Mouse (Mus musculus) heart, embryonic 12.5 days (tissue): Measurements from ENCODE around the gene Hnrnpul1. TPM values are rescaled to one million over a fixed set of nuclear protein-coding genes. Genes with fewer than 3 reads are reported as not detected.

Experiments
- ATAC-seq: fragments of 200-750 bp; cut with Nextera tagmentation; 2 replicates; pipeline ENCODE4 v1.8.0; 2017; ENCODE audit warnings: moderate TSS enrichment, moderate library complexity; ENCODE audit not compliant: insufficient number of reproducible peaks, low FRiP score
- H3K27ac ChIP-seq: fragments of 300-500 bp; sonication (generic); 2 replicates; pipeline ENCODE4 v1.5.1; 2016; ENCODE audit warnings: mild to moderate bottlenecking, moderate library complexity; ENCODE audit not compliant: poor library complexity, severe bottlenecking
- H3K27me3 ChIP-seq: fragments of 300-500 bp; sonication (generic); replicated peaks from 2 replicates; pipeline ENCODE4 v1.6.1; 2016; ENCODE audit warnings: mild to moderate bottlenecking, moderate library complexity
- H3K36me3 ChIP-seq: fragments of 300-500 bp; sonication (generic); 2 replicates; pipeline ENCODE4 v1.6.1; 2016; ENCODE audit warnings: mild to moderate bottlenecking, moderate library complexity
- H3K4me1 ChIP-seq: fragments of 300-500 bp; sonication (generic); replicated peaks from 2 replicates; pipeline ENCODE4 v1.6.1; 2016; ENCODE audit warnings: mild to moderate bottlenecking
- H3K4me2 ChIP-seq: fragments of 300-500 bp; sonication (generic); 2 replicates; pipeline ENCODE4 v1.6.1; 2016; ENCODE audit warnings: mild to moderate bottlenecking, moderate library complexity
- H3K4me3 ChIP-seq: fragments of 300-500 bp; sonication (generic); 2 replicates; pipeline ENCODE4 v1.5.1; 2016; ENCODE audit warnings: mild to moderate bottlenecking
- H3K9ac ChIP-seq: fragments of 300-500 bp; sonication (generic); 2 replicates; pipeline ENCODE4 v1.6.1; 2016; ENCODE audit warnings: mild to moderate bottlenecking, moderate library complexity
- H3K9me3 ChIP-seq: fragments of 300-500 bp; sonication (generic); replicated peaks from 2 replicates; pipeline ENCODE4 v1.6.1; 2016; ENCODE audit warnings: mild to moderate bottlenecking, moderate library complexity
- WGBS: fragments of 180-500 bp; shearing (Covaris S2); methylation state at CpG from one replicate; pipeline ENCODE4 v1.1.7; 2016; 5-methylcytosine and 5-hydroxymethylcytosine counted together
- polyA plus RNA-seq: library from polyadenylated mRNA; unstranded; fragments of >200 nt; fragmentation: Nextera tagmentation; extraction: Ambion mirVana; gene quantifications from 2 replicates; pipeline ENCODE4 v1.2.1, GENCODE M21; 2016

Hnrnpul1 gene
- polyA plus RNA-seq, 1 experiment from 2014 or later = 57.0 TPM

GRCm38 (mm10) chr7:25718788-25719417, 35.7 kb downstream of the Hnrnpul1 start, which contains the start of gene Ccdc97:
TSS of gene Ccdc97 (minus strand) at chr7:25719088.
- Histone ChIP-seq H3K4me3 (peak within 1 kb of the TSS; percentile 61), H3K9ac (peak within 1 kb of the TSS; percentile 80), H3K27me3 (no peaks in the 10 kb centered on the region), H3K27ac (peak within 1 kb of the TSS; percentile 58), H3K36me3 (peaks cover 61% of the 10 kb centered on the region), H3K9me3 (no peaks in the 10 kb centered on the region), H3K4me1 (peaks cover 14% of the 10 kb centered on the region), H3K4me2 (peak within 1 kb of the TSS; percentile 93)
- 3% methylated on average over 32 of the region's 32 CpGs for WGBS
- ATAC-seq = peak; percentile 83

GRCm38 (mm10) chr7:25717478-25717877, 37.1 kb downstream of the Hnrnpul1 start:
- H3K36me3 ChIP-seq = peaks cover 61% of the 10 kb centered on the region
- H3K27me3 ChIP-seq = no peaks in the 10 kb centered on the region
- H3K27ac ChIP-seq = no peak overlapping the region
- peak overlapping the region; percentile 93; the same call in 1 of the 2 replicates for H3K4me2 ChIP-seq
- H3K9me3 ChIP-seq = no peaks in the 10 kb centered on the region
- ATAC-seq = no peak
- peak overlapping the region; percentile 61; the same call in 1 of the 2 replicates for H3K4me3 ChIP-seq
- H3K4me1 ChIP-seq = peaks cover 17% of the 10 kb centered on the region
- 93% methylated on average over 3 of the region's 3 CpGs for WGBS
- H3K9ac ChIP-seq = no peak overlapping the region

GRCm38 (mm10) chr7:25715731-25716271, 38.8 kb downstream of the Hnrnpul1 start:
- H3K4me1 ChIP-seq = peaks cover 34% of the 10 kb centered on the region
- 93% methylated on average over 22 of the region's 22 CpGs for WGBS
- peaks cover 50% of the 10 kb centered on the region for H3K36me3 ChIP-seq
- ATAC-seq = no peak
- H3K4me3 ChIP-seq = no peak overlapping the region
- no peak overlapping the region for H3K27ac ChIP-seq
- H3K9ac ChIP-seq = no peak overlapping the region
- no peaks in the 10 kb centered on the region for H3K27me3 ChIP-seq
- no peak overlapping the region for H3K4me2 ChIP-seq
- H3K9me3 ChIP-seq = no peaks in the 10 kb centered on the region

GRCm38 (mm10) chr7:25714581-25714980, 40.0 kb downstream of the Hnrnpul1 start:
- 87% methylated on average over 8 of the region's 8 CpGs for WGBS
- Histone ChIP-seq H3K27me3 (no peaks in the 10 kb centered on the region), H3K36me3 (peaks cover 43% of the 10 kb centered on the region), H3K4me2 (no peak overlapping the region), H3K9me3 (no peaks in the 10 kb centered on the region), H3K27ac (no peak overlapping the region), H3K4me3 (no peak overlapping the region), H3K9ac (no peak overlapping the region), H3K4me1 (peaks cover 46% of the 10 kb centered on the region)
- ATAC-seq = no peak

- H3K27me3 ChIP-seq = no peaks in the 10 kb centered on the region
- no peak for ATAC-seq
- no peak overlapping the region for H3K4me2 ChIP-seq
- H3K4me1 ChIP-seq = peaks cover 42% of the 10 kb centered on the region
- 84% methylated on average over 9 of the region's 9 CpGs for WGBS
- no peaks in the 10 kb centered on the region for H3K9me3 ChIP-seq
- H3K9ac ChIP-seq = no peak overlapping the region
- H3K4me3 ChIP-seq = no peak overlapping the region
- peak overlapping the region; percentile 79 for H3K27ac ChIP-seq
- peaks cover 43% of the 10 kb centered on the region for H3K36me3 ChIP-seq
These were observed 41.8 kb downstream of the Hnrnpul1 start for GRCm38 (mm10) chr7:25712801-25713200.

- Histone ChIP-seq H3K4me2 (peak overlapping the region; percentile 4; the same call in 1 of the 2 replicates), H3K27me3 (no peaks in the 10 kb centered on the region), H3K36me3 (peaks cover 43% of the 10 kb centered on the region), H3K27ac (peak overlapping the region; percentile 79), H3K4me3 (no peak overlapping the region), H3K4me1 (peaks cover 48% of the 10 kb centered on the region), H3K9ac (peak overlapping the region; percentile 48; the same call in 1 of the 2 replicates), H3K9me3 (no peaks in the 10 kb centered on the region)
- ATAC-seq = peak; percentile 67
- WGBS = 4% methylated on average over 7 of the region's 7 CpGs
These were observed 42.8 kb downstream of the Hnrnpul1 start for GRCm38 (mm10) chr7:25711731-25712197.

- no peak for ATAC-seq
- Histone ChIP-seq H3K27ac (peak overlapping the region; percentile 79), H3K4me2 (no peak overlapping the region), H3K36me3 (peaks cover 40% of the 10 kb centered on the region), H3K9me3 (no peaks in the 10 kb centered on the region), H3K27me3 (no peaks in the 10 kb centered on the region), H3K9ac (no peak overlapping the region), H3K4me1 (peaks cover 54% of the 10 kb centered on the region), H3K4me3 (no peak overlapping the region)
- WGBS = 52% methylated on average over 5 of the region's 5 CpGs
These were observed 43.4 kb downstream of the Hnrnpul1 start for GRCm38 (mm10) chr7:25711165-25711564.

- Histone ChIP-seq H3K36me3 (peaks cover 34% of the 10 kb centered on the region), H3K9ac (peak overlapping the region; percentile 66), H3K4me1 (peaks cover 60% of the 10 kb centered on the region), H3K4me3 (peak overlapping the region; percentile 21), H3K27ac (peak overlapping the region; percentile 79), H3K27me3 (no peaks in the 10 kb centered on the region), H3K9me3 (no peaks in the 10 kb centered on the region), H3K4me2 (peak overlapping the region; percentile 60)
- ATAC-seq = peak; percentile 40
- WGBS = 3% methylated on average over 6 of the region's 7 CpGs
These were observed 43.9 kb downstream of the Hnrnpul1 start for GRCm38 (mm10) chr7:25710519-25711130.

GRCm38 (mm10) chr7:25709961-25710360, 44.6 kb downstream of the Hnrnpul1 start:
- Histone ChIP-seq H3K36me3 (peaks cover 28% of the 10 kb centered on the region), H3K4me2 (peak overlapping the region; percentile 60), H3K27me3 (no peaks in the 10 kb centered on the region), H3K4me1 (peaks cover 66% of the 10 kb centered on the region), H3K4me3 (peak overlapping the region; percentile 21; the same call in 1 of the 2 replicates), H3K9ac (peak overlapping the region; percentile 66), H3K27ac (peak overlapping the region; percentile 79), H3K9me3 (no peaks in the 10 kb centered on the region)
- 17% methylated on average over 12 of the region's 12 CpGs for WGBS
- ATAC-seq = no peak

- H3K36me3 ChIP-seq = peaks cover 5% of the 10 kb centered on the region
- H3K4me1 ChIP-seq = peaks cover 84% of the 10 kb centered on the region
- no peak overlapping the region for H3K4me3 ChIP-seq
- H3K9me3 ChIP-seq = no peaks in the 10 kb centered on the region
- 47% methylated on average over 15 of the region's 15 CpGs for WGBS
- peak; percentile 30 for ATAC-seq
- peak overlapping the region; percentile 17 for H3K4me2 ChIP-seq
- H3K27ac ChIP-seq = peak overlapping the region; percentile 62
- H3K9ac ChIP-seq = peak overlapping the region; percentile 34; the same call in 1 of the 2 replicates
- no peaks in the 10 kb centered on the region for H3K27me3 ChIP-seq
These were observed 46.8 kb downstream of the Hnrnpul1 start for GRCm38 (mm10) chr7:25707581-25708292.
